Mouse (Mus musculus): ENCODE results near the gene Cyp26b1.

GRCm38 (mm10) chr6:84628831-84629230 is 35.1 kb upstream of the Cyp26b1 start:
- TF ChIP-seq CTCF (IDR thresholded peaks at IDR 0.05; ENCODE audit: borderline replicate concordance, insufficient read depth, low read depth, low read length) (no peak), POLR2A (IDR thresholded peaks at IDR 0.05; ENCODE audit: borderline replicate concordance, insufficient read depth, low read length) (no peak)

Measured in cerebellum, adult 2 months (tissue).